Mouse (Mus musculus) liver, adult 2 months (tissue): ENCODE measurements around the gene Eif2b1.

ENCODE experiments used
- CTCF ChIP-seq: fragments of 200-500 bp; IDR thresholded peaks from 2 replicates; pipeline ENCODE4 v1.5.1; 2011; ENCODE audit warnings: low read depth, low read length, control low read depth
- POLR2A ChIP-seq: fragments of 200-500 bp; IDR thresholded peaks from 2 replicates; pipeline ENCODE4 v1.6.1; 2011; ENCODE audit warnings: low read length, control low read depth; ENCODE audit not compliant: insufficient read depth; ENCODE audit errors: extremely low read depth

- TF ChIP-seq POLR2A, result no peak
- no peak for TF ChIP-seq CTCF
These were observed 50.1 kb downstream of the Eif2b1 start for GRCm38 (mm10) chr5:124528791-124529190.
